Mouse (Mus musculus): ENCODE data around the gene Anxa8. TPM values are rescaled to one million over a fixed set of nuclear protein-coding genes. Genes with fewer than 3 reads are reported as not detected.

Gene Anxa8
- polyA plus RNA-seq (2012; ENCODE audit: low replicate concordance) = 0.19 TPM in 1 of 2 replicates, not detected in the other

GRCm38 (mm10) chr14:34085731-34086130 lies at the start of gene Anxa8:
Anxa8 (plus strand) TSS chr14:34085981.

GRCm38 (mm10) chr14:34052516-34052915 lies 33.3 kb upstream of the Anxa8 start, which contains the start of gene Antxrl:
Antxrl (plus strand) TSS chr14:34052707.

GRCm38 (mm10) chr14:34102601-34103000 lies 16.8 kb downstream of the Anxa8 start, which contains the start of gene A630023A22Rik:
A630023A22Rik (minus strand) TSS chr14:34102754.

Other genes starting within 250 kb of the Anxa8 start
- 0.02 TPM in 1 of 2 replicates, not detected in the other for gene Gdf10, start 162.4 kb upstream of the Anxa8 start, polyA plus RNA-seq (2012; ENCODE audit: low replicate concordance)
- gene Gdf2, start 144.9 kb upstream of the Anxa8 start, polyA plus RNA-seq (2012; ENCODE audit: low replicate concordance) = not detected in 2 replicates
- gene Rbp3, start 132.0 kb upstream of the Anxa8 start, polyA plus RNA-seq (2012; ENCODE audit: low replicate concordance) = 0.02 TPM in 1 of 2 replicates, not detected in the other
- not detected in 2 replicates for gene Zfp488, start 107.2 kb upstream of the Anxa8 start, polyA plus RNA-seq (2012; ENCODE audit: low replicate concordance)
- not detected in 2 replicates for gene Gm30083, start 70.8 kb upstream of the Anxa8 start, polyA plus RNA-seq (2012; ENCODE audit: low replicate concordance)
- gene Gm5460, start 69.2 kb upstream of the Anxa8 start, polyA plus RNA-seq (2012; ENCODE audit: low replicate concordance) = not detected in 2 replicates
- gene Antxrl, start 33.3 kb upstream of the Anxa8 start, polyA plus RNA-seq (2012; ENCODE audit: low replicate concordance) = not detected in 2 replicates
- not detected in 2 replicates for gene A630023A22Rik, start 16.8 kb downstream of the Anxa8 start, polyA plus RNA-seq (2012; ENCODE audit: low replicate concordance)
- not detected in 2 replicates for gene Npy4r, start 66.5 kb downstream of the Anxa8 start, polyA plus RNA-seq (2012; ENCODE audit: low replicate concordance)
- gene Gprin2, start 115.7 kb downstream of the Anxa8 start, polyA plus RNA-seq (2012; ENCODE audit: low replicate concordance) = 0.01 and 0.25 TPM in 2 replicates
- 0.24 TPM in 1 of 2 replicates, not detected in the other for gene Syt15, start 133.6 kb downstream of the Anxa8 start, polyA plus RNA-seq (2012; ENCODE audit: low replicate concordance)
- gene Shld2, start 224.5 kb downstream of the Anxa8 start, polyA plus RNA-seq (2012; ENCODE audit: low replicate concordance) = 8.7 and 21.1 TPM in 2 replicates
- gene Glud1, start 224.7 kb downstream of the Anxa8 start, polyA plus RNA-seq (2012; ENCODE audit: low replicate concordance) = 51.1 and 185 TPM in 2 replicates